Mouse (Mus musculus) cerebellum, adult 11-12 months (tissue): Measurements from ENCODE around the gene Ltbp3.

Source experiments
- DNase-seq: peaks from one replicate; pipeline ENCODE4 v3.0.0; 2022

Gene Ltbp3

DNA sequence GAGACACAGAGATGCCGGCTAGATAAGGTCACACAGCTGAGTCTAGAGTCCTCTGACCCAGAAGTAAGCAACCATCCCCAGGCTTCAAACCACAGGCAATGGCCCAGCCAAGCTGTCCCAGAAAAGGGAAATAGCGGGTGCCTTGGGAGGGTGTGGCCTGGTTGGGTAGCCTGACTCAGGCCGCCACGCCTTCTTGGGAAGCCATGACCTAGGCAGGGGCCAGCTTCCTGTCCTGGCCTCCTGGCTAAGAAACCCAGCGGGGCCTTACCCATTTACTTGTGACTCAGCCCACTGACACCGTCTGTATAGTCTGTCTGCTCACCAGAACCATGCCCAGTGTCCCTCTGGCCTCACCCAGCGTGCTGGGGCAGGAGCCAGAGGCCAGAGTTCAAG lies 16.2 kb upstream of the Ltbp3 start:
- no peak for DNase-seq

- no peak for DNase-seq
Observed at GRCm38 (mm10) chr19:5725029-5725707, 15.5 kb upstream of the Ltbp3 start.

- DNase-seq: no peak
Observed at GRCm38 (mm10) chr19:5725767-5726515, 14.8 kb upstream of the Ltbp3 start, which contains the start of gene Ehbp1l1. Ehbp1l1 (minus strand) TSS chr19:5726317.

- DNase-seq: no peak
Observed at GRCm38 (mm10) chr19:5726961-5727578, 13.6 kb upstream of the Ltbp3 start.

GRCm38 (mm10) chr19:5727701-5728100 lies 13.0 kb upstream of the Ltbp3 start:
- peak; percentile 76 for DNase-seq

DNA sequence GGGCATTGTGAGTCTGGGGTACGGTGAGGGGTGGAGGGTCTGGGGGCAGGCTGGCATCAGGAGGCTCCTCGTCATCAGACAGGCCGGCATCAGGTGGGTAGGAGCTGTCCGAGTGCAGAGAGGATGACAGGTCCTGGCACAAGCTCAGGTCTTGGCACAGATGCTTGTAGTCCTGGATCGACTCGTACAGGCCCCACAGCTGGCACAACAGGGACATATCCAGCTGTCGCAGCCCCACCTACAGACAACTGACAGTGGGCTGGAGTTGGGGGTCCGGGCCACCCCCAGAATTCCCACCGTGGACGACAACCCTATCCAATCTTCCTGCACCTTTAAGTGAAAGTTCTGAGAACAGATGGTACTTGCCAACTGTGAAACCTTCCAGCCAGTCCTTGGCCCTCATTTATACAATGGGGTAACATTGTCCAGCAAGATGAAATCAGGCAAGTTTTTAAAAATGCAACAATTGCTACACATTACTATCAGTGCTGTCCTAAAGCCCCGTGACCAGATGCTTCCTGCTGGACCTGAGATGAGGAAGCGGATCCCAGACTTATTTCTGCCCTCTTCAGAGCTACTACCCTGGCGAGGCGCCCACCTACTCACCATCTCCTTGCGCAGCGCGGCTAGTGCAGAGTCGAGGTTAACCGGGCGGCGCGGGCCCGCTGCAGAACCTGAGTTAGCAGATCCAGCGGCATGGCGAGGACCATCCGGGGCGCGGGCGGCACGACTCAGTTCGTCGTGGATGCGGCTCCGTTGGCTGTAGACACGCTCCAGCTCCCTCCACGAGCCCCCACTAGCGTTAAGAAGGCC lies 11.9 kb upstream of the Ltbp3 start:
- peak; percentile 73 for DNase-seq

DNA sequence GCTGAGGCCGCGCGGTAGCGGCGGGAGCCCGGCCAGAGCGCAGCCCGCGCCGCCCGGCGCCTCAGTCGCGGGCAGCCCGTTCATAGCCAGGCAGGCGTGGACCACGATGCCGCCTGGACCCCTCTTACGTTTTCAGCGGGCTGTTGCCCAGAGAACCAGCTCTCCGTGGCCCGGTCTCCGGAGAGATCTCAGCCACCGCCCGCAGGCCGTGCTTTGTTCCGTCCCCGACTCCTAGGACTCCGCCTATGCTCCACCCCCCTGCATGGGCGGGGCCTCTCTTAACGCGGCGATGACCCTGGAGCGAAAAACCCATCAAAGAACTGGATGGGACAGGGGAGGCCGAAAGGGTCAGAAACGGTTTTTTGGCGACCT lies 11.3 kb upstream of the Ltbp3 start, which contains the start of gene Fam89b:
Gene Fam89b (minus strand): TSS at position 210 of the 372 bp plus-strand sequence.
- DNase-seq: peak; percentile 82

DNA sequence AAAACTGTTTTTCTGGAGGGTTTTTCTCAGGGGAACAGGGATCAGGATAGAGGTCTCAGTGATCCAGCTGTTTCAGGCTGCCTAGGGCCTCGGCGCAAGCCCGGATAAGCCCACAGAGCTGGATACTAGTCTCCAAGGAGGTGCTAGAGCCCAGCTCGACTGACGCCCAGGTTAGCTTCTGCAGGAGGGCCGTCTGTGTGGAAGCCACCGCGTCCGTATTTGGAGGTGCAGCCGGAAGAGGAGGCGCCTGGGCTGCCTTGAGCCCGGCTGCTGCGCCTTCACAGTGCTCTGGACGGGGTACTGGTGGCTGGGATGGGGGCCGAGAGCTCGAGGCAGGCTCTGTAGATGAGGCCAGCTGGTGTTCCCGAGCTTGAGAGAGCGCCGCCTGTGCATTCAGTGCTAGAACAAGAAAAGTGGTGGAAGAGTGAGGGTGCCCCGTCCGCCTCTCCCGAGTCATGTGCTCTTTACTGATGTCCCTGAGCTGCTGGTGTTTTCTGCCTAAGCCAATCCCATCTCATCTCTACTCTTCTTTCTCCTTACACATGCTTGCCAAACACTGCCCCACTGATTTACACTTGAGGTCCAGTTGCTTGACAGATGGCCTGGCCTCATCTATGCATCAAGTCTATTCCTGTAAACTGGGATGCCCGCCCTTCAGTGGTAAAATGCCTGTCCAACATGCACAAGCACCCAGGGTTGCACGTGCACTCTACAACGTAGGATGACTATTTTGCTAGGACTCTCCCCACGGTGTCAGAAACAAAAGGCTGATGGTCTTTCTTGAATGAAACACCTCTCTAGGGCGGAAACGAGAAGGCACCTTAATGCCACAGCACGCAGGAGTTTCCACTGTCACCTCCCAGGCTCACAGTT lies 10.2 kb upstream of the Ltbp3 start:
- DNase-seq: peak; percentile 57

- DNase-seq: peak; percentile 92
Observed at GRCm38 (mm10) chr19:5731264-5731978, 9.3 kb upstream of the Ltbp3 start.

DNA sequence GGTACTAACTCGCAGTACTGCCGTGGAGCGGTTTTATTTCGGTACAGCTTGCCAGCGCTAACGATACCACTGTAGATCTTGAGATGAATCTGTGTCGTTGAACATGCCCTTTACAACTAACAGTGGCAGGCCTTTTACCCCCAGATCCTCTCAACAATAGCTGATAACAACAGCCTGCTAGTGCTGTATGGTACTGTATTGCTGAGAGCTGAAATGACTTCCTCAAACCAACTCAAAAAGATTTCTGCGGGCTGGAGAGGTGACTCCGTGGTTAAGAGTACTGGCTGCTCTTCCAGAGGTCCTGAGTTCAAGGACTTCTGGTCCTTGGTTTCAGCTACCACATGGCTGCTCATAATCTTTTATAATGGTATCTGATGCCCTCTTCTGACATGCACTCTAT lies 6.4 kb upstream of the Ltbp3 start:
- DNase-seq: no peak

- DNase-seq: peak; percentile 18
Observed at GRCm38 (mm10) chr19:5739446-5739845, 1.3 kb upstream of the Ltbp3 start.

- peak; percentile 85 for DNase-seq
Observed at GRCm38 (mm10) chr19:5741641-5742240, 1.0 kb downstream of the Ltbp3 start.

GRCm38 (mm10) chr19:5742241-5742641 lies 1.5 kb downstream of the Ltbp3 start:
- no peak for DNase-seq

DNA sequence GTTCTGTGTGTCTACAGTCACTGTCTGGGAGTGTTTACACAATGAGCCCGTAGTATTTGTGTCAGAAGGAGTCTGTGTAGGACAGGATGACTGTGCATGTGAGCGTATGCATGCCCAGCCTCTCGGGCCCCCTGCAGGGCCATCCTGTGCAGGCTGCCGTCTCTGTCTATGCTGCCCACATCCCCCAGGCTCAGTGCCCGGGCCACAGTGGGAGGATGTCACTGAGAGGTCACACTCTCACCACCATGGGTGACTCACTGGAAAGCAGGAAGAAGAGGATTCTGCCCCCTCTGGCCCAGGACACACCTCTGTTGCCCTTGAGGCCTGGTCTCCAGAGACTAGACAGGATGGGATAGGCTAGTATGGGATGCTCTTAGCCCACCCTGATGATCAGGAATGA lies 2.9 kb downstream of the Ltbp3 start:
- peak; percentile 74 for DNase-seq

DNA sequence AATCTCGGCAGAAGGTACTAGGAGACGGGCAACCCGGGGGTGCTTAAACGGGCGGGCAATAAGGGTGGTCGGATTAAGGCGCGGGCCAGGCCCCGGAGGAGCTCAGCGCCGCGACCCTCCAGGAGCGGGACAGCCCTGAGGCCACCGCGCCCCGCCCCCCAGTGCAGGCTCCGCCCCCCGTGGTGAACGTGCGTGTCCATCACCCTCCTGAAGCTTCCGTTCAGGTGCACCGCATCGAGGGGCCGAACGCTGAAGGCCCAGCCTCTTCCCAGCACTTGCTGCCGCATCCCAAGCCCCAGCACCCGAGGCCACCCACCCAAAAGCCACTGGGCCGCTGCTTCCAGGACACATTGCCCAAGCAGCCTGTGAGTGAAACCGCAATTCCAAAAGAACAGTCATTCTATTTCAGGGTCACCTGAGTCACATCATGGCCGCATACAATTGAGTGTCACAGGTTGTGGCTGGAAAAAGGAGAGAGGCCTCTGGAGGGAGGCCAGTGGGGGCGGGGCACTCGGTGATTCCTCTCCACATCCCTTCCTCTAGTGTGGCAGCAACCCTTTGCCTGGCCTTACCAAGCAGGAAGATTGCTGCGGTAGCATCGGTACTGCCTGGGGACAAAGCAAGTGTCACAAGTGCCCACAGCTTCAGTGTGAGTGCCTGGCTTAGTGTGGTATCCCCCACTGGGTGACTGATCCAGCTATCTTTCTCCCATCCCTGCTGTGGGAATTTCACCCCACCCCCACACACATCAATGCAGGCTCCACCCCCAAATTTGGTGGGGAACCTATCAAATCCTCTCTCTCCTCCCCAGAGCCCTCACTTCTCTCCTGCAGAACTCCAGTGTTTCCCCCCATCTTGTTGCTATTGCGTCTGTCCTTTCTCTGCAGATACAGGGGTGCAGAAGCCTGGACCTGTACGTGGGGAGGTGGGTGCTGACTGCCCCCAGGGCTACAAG lies 5.3 kb downstream of the Ltbp3 start:
- peak; percentile 43 for DNase-seq

DNA sequence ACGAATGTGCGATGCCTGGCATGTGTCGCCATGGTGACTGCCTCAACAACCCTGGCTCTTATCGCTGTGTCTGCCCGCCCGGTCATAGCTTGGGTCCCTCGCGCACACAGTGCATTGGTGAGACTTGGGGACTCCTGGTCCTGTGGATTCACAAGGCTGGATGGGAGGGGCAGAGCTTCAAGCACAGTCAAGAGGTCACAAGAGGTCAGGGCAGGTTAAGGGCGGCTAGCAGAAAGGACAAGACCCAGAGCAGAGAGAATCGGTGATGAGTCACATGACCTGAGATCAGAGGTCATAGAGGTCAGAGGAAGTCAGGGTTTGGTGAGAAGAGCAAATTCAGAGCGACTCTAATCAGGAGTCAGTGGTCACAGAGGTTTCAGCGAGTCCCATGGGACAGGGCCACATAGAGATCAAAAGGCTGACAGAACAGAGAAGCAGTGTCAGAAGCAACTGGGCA lies 6.2 kb downstream of the Ltbp3 start:
- no peak for DNase-seq

DNA sequence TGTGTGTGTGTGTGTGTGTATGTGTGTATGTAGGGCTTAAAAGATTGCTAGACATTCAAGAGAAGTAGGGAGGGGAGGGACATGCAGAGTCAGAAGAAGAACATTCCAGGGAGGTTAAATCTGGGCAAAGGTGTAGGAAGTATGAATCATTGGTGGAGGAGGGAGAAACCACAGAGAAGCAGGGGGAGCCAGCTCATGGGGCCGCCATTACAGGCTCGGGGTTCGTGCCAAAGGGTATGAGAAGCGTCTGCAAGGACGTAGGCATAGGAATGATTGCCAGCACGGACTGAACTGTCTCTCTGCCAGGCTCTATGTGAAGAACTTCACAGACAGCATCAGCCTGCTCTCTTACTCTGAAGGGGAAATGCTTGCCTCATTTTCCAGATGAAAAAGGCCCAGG lies 8.8 kb downstream of the Ltbp3 start:
- no peak for DNase-seq

DNA sequence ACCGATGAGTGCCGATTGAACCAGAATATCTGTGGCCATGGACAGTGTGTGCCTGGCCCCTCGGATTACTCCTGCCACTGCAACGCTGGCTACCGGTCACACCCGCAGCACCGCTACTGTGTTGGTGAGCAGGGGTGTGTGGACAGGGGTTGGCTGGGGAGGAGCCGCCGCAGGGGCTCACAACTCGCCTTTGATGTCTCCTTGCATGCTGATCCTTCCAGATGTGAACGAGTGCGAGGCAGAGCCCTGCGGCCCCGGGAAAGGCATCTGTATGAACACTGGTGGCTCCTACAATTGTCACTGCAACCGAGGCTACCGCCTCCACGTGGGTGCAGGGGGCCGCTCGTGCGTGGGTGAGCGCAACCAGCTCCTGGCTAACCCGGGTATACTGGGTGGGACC lies 10.2 kb downstream of the Ltbp3 start:
- no peak for DNase-seq

DNA sequence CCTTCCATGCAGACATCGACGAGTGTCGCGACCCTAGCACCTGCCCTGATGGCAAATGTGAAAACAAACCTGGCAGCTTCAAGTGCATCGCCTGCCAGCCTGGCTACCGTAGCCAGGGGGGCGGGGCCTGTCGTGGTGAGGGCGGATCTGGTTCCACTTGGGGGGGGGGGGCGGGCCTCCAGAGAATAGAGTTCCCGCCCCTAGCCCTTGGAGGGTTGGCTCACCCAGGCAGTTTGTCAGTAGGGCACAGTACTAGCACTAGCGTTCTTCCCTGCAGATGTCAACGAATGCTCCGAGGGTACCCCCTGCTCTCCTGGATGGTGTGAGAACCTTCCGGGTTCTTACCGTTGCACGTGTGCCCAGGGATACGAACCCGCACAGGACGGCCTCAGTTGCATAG lies 11.0 kb downstream of the Ltbp3 start:
- DNase-seq: no peak
